Mouse (Mus musculus) mature B cell (primary cell): ENCODE results near the gene Cpne4.

Source experiments
- in situ Hi-C: fragments of 300-500 bp; cut with MboI; formaldehyde crosslinking; loops from 2 replicates; pipeline ENCODE4 v1.14.3; 2019

The Cpne4 gene

DNA sequence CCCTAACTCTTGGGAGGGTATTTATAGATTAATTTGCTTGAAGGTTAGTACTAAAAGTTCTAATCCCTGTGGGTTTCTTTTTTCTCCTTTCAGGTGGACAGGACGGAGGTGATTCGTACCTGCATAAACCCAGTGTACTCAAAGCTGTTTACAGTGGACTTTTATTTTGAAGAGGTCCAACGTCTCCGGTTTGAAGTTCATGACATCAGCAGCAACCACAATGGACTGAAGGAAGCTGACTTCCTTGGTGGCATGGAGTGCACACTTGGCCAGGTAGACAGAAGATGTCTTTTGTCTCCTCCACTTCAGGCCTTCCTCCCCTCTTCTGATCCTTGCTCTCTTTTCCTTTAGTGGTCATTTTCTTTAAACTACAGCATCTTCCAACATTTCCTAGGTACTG lies 325.5 kb downstream of the Cpne4 start:
- in situ Hi-C loops: no loop called here

DNA sequence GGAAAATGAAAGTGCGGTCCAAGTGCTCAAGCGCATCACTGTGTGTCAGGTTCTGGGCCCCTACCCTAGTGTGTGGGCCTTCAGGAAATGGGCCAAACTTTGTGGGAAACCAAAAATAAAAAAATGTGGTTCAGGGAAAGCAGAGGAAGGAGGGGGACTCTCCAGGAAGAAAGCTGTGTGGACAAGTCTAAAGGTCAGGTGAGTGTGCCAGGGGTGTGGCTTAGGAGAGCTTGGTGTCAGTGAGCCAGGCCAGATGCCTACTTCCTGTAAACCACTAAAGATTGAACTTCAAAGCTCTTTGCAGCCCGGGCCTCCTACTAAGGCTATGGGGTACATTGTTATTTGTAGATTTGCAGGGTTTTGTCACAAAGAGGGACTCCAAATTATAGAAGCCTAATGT lies 327.1 kb downstream of the Cpne4 start:
- in situ Hi-C loops: no loop called here

DNA sequence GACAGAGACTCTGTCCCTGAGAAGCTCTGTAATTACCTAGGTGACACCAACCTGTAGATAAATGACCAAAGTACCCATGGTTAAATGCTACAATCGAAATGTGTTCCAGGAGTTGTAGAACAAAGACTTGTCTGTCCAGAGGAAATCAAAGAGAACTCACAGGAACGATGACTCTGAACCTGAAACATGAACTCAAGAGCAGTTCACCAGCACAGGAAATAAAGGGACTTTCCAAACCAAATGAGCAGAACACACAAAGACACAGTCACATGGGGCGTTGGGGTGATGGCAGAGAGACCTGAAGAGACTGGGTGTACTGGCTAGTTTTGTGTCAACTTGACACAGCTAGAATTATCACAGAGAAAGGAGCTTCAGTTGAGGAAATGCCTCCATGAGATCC lies 329.9 kb downstream of the Cpne4 start:
- in situ Hi-C loops: no loop called here

DNA sequence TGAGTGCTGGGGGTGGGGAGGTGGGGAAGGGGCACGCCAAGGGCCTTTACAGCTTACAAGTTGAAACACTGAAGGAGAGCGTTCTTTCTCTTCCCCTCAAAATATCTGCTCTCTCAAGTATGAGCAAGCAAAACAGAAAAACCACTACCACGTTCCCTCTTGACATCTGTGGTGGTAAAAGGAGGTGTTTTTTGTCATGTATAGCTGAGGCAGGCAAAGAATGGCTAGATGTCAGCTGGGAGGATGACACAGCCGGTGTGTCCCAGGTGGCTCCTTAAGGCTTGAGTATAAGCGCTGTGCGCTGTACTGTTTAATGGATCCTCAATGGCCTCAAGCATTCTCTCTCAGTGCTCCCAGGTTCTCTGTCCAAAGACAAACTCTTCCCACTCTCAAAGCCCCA lies 331.5 kb downstream of the Cpne4 start:
- in situ Hi-C loops: no loop called here

DNA sequence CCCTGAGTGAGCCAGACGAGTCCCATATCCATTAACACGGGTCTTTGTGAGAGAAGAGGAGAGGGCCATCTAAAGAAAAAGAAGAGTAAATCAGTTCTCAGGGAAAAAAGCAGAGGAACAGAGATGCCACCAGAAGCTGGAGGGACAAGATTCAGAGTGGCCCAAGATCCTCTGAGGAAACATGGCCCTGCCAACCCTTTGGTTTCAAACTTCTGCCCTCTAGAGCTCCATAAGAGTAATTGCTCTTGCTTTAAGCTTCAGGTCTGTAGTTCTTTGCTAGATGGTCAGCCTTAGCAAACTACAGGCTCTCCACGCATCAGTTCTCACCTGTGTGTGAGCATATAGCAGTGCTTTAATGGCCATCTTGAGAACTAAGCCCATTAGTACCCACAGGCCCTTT lies 343.4 kb downstream of the Cpne4 start:
- in situ Hi-C loops: no loop called here

DNA sequence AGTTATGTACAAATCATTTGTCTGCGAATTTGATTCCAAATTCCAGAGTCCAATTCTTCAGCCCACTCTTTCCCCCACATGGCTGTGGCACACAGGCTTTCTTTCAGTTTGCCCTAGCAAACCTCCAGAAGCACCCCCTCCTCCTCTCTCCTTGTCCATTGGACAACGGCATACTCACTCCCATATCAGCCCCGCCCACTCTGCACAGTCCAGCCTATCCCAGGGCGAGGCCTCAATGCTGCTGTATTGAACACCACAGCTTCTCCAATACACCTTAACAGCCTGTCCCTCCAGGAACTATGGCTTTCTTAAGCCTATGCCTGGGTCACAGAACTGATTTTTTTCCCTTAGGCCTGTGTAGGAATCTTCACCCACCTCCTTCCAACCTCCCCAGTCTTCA lies 348.3 kb downstream of the Cpne4 start:
- in situ Hi-C loops: no loop called here

DNA sequence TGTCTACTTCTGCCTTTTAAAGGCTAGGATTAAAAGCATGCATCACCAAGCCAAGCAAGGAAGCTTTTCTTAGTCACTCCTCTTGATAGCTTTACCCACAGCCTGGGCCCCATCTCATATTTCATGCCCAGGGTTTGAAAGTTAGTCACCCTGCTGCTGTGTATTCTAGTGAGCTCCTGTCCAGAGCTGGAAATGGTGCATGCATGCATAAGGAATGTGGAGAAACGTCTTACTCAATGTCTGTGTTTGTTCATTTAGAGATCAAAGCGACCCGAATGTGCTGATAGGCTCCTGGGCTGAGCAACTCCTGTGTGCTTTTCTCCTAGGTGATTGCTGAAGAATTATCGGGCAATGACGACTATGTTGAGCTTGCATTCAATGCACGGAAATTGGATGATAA lies 354.0 kb downstream of the Cpne4 start:
- in situ Hi-C loops: no loop called here

DNA sequence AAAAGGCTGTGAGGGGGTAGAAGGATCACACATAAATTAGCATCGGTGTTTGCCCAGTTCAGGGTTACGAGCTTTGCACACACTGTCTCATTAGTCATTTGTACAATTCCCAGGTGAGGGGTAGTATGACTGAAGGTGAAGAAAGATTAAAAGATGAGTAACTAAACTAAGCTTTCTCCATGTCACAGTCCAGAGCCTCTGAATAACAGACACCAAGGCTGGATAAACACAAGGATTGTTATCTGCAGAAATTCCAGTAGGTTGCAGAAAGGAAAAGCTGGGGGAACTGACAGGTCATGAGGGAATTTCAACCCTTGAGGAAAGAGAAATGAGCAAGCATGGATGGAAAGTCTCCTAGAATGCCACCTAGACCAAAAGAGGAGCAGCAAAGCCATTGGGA lies 354.7 kb downstream of the Cpne4 start:
- in situ Hi-C loops: no loop called here

DNA sequence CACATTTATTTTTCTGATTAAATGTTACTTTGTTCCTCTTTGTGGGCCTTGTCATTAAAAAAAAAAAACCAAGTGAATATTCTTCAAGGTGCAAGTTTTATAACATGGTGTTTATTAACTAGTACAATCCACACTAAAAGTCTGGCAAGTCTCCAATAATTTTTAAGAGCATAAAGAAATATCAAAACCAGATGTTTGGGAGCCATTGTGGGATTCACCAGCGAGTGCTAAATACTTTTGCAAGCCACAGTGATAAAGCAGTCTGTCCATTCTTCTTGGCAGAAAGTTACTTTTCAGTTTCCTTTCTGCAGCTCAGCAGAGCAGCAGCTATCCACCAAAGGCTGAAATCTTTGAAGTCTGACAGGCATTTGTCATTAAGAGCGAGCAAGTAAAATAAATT lies 365.6 kb downstream of the Cpne4 start:
- in situ Hi-C loops: no loop called here

DNA sequence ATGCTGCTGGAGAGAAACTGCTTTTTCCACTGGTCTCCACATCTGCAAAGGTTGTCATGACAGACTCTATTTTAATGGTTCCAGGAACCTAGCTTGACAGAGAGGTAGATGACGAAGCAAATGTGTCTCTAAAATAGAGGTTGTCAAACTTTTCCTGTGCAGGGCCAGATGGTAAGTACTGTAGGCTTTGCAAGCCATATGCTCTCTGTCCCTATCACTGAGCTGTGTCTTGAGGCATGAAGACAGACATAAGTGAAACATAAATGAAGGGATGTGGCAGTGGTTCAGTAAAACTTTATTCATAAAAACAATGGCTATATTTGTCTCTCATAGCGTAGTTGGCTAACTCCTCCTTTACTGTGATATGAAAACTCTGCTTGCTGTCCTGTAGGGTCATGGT lies 366.2 kb downstream of the Cpne4 start:
- in situ Hi-C loops: no loop called here

DNA sequence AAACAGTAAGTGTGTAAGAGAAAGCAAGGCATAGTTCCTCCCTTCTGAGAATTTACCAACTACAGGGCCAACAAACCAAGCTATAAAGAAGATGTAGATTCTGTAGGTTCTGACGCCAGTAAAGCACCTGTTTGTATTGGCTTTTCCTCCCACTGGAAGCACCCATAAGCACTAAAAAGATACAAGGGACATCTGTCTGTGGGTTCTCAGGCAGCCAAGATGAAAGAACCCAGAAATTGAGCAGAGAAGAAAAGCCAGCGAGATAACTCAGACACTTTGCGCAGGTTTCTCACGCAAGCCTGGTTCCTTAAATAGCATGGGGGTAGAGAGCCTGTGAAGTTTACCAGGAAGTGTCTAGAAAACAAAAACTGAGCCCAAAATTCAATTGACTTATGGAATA lies 374.1 kb downstream of the Cpne4 start:
- in situ Hi-C loops: no loop called here

DNA sequence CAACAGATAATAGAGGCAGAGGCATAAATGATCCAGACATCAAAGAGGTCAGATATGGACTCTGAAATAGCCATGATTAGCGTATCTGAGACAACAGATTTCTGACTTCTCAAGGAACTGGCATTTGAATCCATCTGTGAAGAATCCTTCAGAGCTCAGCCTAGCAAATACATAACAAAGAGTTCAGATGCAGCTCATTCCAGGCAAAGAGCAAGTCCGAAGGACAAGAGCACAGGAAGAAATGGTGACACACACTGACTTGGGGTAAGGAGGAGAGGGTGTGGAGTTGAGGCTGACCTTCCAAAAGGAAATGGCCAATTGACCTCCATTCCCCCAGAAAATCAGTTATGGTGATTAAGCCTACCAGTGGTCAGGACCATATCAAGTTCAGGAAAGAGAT lies 375.0 kb downstream of the Cpne4 start:
- in situ Hi-C loops: no loop called here

DNA sequence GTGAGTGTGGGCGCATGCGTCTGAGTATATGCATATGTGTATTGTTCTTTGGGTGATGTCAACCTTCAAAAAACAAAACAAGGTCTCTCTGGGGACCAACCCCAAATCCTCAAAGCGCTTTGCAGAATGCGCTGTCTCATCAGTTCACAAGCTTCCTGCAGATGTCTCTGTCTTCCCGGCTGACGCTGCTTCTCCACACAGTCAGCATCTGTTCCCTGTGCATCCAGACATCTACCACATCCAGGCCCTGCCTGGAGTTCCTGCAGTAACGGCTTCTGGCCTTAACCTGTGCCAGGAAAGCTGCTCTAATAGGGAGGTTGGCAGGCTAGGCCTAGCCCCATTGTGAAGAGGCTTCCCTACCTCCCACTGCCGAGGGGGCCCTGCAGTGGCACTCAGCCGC lies 381.7 kb downstream of the Cpne4 start:
- in situ Hi-C loops: no loop called here

DNA sequence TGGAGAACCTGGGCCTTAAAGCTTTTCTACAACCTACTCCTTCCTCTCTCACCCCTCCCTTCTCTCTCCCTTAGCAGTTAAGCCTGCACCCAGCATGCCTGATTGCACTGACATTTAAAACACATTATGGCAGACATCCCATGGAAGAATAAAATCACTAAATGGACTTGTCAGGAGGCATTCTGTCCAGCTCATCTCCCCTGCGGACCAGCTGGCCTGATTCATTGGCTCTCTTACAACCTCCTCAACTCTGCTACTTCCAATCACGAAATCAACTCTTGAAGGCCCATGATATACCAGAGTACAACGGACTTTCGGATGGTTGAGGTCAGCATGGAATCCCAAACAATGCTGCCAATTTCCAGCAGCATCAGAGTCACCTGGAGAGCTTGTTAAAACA lies 393.3 kb downstream of the Cpne4 start:
- in situ Hi-C loops: no loop called here

DNA sequence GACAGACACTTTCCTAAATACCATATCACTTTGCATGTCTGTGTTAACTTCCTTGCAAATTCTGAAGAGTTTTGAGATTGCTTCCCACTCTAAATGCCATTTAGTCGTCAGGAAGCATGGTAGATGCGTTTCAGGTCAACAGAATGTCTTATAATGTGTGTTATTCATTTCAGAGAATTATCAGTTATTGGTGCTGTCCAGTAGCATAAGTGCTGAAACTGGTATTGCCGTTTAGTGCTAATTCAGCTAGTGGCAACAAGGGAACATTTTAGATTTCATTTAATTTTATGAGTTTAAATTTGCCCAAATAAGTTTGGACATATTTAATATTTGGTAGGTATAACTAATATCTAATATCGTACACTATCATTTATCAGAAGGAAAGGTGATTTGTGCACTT lies 403.5 kb downstream of the Cpne4 start:
- in situ Hi-C loops: no loop called here

DNA sequence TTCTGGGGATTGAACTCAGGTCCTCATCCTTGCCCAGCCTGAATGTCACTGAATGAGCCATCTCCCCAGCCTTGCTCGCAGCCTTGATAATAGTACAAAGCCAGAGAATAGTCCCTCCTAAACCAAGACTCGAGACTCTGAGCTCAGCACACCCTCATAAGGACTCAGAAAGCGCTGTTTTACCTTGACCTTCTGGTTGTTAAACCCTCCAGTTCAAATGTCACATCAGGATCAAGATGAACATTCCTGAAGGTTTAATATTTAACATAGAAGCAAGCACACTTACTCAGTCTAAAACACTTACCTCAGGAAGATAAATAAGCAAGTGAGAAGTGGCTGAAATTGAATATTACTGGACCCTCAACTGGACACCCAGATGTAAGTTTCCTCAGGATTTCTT lies 405.1 kb downstream of the Cpne4 start:
- in situ Hi-C loops: no loop called here

DNA sequence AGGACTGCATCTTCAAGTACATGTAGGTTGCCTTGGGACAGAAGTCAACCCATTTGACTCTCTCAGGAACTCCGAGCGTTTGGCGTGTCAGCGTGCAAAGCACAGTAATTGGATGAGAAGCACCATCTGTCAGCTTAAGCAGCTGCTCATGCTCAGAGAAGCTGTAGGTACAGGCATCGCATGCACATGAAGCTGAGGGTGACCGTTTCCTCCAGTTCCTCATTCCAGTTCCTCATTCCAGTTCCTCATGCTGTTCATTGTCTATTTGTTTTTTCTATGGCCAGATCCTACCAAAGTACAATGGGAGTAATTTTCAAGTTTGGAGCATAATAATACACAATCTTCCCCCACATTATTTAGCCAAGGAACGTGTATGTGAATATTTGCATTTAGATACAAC lies 425.7 kb downstream of the Cpne4 start:
- in situ Hi-C loops: no loop called here

DNA sequence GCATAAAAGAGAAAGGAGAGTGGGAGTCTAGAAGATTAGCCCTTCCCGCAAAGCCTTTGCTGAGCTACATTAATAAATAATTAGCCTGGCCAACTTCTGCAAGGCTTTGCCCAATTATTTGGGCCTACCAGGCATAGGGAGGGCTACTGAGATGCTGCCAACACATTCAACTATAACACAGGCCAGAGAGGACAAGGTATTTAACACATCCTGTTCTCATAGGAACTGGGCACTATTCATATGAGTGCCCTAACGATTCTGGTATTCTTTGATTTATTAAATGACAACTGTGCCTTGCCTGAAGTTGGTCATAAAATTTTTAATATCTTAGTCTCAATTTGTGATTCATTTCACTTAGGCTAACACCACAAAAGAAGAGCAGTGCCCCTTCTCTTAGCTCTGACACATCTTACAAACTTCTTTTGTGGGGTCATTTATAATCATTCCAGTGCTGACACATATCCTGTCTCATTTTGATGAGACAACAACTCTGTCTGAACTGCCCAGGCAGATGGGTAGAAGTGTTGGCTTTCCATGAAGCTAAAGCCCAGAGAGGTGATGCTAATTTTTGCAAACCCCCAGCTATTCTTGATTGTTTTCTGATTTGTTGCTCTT lies 435.0 kb downstream of the Cpne4 start:
- in situ Hi-C loops: no loop called here

DNA sequence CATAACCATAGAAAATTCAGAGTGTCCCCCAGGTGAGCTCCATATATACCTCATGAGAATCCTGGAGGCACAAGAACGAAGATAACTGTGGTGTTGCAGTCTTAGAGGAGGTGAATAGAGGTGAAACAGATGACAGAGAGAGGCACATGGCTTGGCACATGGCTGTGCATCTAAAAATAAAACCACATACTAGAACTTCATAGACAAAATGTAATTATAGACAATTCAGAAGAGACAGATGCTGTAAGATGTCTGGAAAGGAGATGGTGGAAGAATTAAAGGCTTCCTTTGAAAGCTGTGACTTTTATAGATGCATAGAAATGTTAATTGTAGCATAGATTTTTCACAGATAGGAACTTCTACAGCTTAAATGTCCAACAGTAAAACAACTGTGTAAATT lies 451.1 kb downstream of the Cpne4 start:
- in situ Hi-C loops: no loop called here

DNA sequence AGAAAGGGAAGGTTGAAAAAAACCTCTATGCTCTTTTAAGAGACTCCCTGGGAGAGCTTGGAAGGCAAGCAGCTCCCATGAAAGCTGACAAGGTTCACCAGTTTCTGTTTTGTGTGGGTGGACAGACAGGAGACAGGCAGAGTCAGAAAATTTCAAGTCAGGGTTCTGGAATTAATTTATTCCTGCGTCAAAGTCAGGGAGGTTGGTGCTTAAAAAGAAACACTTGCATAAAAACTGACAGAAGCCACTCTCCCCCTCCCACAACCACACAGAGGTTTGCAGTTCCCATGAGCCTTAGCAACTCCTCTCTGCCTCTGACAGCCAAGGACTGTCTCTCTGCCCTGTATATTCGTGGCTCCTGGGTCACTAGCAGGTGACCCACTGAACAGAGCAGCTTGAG lies 463.6 kb downstream of the Cpne4 start:
- in situ Hi-C loops: no loop called here

DNA sequence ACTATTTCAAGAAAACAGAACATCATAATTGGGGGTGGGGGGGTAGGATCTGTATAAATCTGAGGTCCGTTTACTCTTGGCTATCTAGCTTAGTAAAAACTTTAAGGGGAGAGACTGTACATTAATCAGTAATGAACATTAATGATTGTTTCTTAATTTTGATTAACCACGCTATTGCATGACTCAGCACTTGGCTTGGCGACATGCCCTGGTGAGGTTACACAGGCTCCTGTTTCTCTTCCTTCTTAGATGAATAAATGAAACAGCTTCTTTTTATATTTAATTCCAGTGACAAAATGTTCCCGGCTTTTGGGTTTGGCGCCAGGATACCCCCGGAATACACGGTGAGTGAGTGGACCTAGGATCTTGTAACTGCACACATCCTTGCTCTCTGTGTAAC lies 471.1 kb downstream of the Cpne4 start:
- in situ Hi-C loops: no loop called here

DNA sequence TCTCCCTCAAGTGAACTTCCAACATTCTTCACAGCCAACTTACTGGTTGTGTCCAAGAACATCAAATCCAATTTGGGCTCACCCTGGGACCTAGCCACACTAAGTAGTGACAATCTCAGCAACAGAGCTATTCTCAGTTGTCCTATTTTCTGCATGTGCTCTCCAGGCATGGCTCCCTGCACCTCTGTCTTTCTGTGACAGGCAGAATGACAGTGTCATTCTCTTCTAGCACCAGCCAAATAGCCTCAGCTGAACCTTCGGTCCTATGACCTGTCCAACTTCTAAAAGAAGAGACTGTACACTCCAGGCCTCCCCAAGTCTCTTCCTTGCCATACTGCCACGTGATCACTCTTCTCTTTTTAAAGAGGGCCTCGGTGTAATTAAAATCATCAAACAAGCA lies 481.2 kb downstream of the Cpne4 start:
- in situ Hi-C loops: no loop called here

DNA sequence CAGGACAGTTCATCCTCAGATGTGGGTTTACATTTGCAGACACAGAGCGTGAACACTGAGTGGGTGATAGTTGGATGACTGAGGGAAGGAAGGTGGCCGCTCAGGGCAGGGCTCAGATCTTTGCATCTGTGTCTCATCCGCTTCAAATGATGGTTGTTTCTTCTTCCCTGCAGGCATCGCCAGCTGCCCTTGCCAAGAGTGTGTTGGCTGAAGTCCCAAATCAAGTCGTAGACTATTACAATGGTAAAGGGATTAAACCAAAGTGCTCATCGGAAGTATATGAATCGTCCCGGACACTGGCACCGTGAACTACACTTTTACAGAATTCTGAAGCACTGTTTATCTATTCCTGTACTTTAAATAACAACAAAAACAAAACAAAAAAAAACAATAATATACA lies 485.5 kb downstream of the Cpne4 start:
- in situ Hi-C loops: no loop called here

DNA sequence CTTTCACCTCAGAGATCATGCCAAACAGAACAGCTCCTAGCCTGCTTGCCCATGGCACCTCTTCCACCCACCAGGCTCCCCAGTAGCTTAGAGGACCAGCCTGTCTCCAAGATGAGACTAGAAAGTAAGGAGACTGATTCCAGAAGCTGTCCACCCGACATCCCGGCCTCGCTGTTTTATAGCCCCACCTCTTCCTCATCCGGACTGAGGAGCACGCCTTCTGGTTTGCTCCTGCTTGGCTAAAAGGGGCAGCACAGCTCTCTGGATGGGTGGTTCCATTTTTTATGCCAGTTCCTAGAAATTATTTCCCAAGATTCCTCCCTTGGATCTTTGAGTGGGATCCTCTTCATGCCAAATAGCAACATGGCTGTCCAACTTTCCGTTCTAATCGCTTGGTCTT lies 486.6 kb downstream of the Cpne4 start:
- in situ Hi-C loops: no loop called here

DNA sequence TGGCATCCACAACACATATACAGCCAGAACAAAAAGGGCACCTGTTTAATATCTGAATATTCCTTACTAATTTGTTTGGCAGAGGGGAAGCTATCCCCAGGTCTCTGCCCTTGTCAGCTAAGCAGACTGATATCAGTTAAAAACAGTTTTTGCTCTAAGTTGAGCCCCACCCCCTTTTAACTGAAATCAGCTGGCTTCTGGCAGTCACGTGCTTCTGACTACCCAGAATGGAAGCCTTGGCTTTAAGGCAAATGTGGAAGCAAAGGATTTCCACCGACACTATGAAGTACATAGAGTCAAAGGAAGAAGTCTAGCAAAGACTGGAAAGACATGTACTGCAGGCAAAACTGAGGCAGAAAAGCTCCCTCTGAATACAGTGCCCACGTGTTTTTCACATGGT lies 490.8 kb downstream of the Cpne4 start:
- in situ Hi-C loops: no loop called here
